Mouse (Mus musculus) embryonic facial prominence, embryonic 14.5 days (tissue): ENCODE data around the gene Twistnb. TPM values are rescaled to one million over a fixed set of nuclear protein-coding genes. Genes with fewer than 3 reads are reported as not detected.

Source experiments
- ATAC-seq: fragments of 200-750 bp; cut with Nextera tagmentation; 2 replicates; pipeline ENCODE4 v1.8.0; 2017; ENCODE audit warnings: low read depth, moderate number of reproducible peaks, moderate TSS enrichment
- DNase-seq: peaks from one replicate; pipeline ENCODE4 v3.0.0-alpha.2; 2015; ENCODE audit warnings: low spot score
- H3K27ac ChIP-seq: fragments of 300-500 bp; sonication (generic); replicated peaks from 2 replicates; pipeline ENCODE4 v1.5.1; 2014; ENCODE audit warnings: low read depth, mild to moderate bottlenecking, low read length, moderate library complexity
- H3K27me3 ChIP-seq: fragments of 300-500 bp; sonication (generic); replicated peaks from 2 replicates; pipeline ENCODE4 v1.6.1; 2014; ENCODE audit warnings: low read length; ENCODE audit not compliant: control insufficient read depth, insufficient read depth
- H3K36me3 ChIP-seq: fragments of 300-500 bp; sonication (generic); 2 replicates; pipeline ENCODE4 v1.6.1; 2014; ENCODE audit warnings: low read length, mixed read lengths; ENCODE audit not compliant: control insufficient read depth, insufficient read depth
- H3K4me1 ChIP-seq: fragments of 300-500 bp; sonication (generic); 2 replicates; pipeline ENCODE4 v1.6.1; 2014; ENCODE audit warnings: antibody characterized with exemption, low read length; ENCODE audit not compliant: control insufficient read depth, insufficient read depth
- H3K4me2 ChIP-seq: fragments of 300-500 bp; sonication (generic); 2 replicates; pipeline ENCODE4 v1.6.1; 2014; ENCODE audit warnings: low read depth, mild to moderate bottlenecking, low read length, moderate library complexity, mixed read lengths
- H3K4me3 ChIP-seq: fragments of 300-500 bp; sonication (generic); 2 replicates; pipeline ENCODE4 v1.5.1; 2014; ENCODE audit warnings: low read depth, mild to moderate bottlenecking, low read length
- H3K9ac ChIP-seq: fragments of 300-500 bp; sonication (generic); 2 replicates; pipeline ENCODE4 v1.6.1; 2014; ENCODE audit warnings: low read depth, mild to moderate bottlenecking, low read length, moderate library complexity, mixed read lengths
- H3K9me3 ChIP-seq: fragments of 300-500 bp; sonication (generic); 2 replicates; pipeline ENCODE4 v1.6.1; 2016; ENCODE audit warnings: low read length; ENCODE audit not compliant: control insufficient read depth
- WGBS: fragments of 180-500 bp; shearing (Covaris S2); extraction: QIAGEN DNeasy Blood & Tissue Kit; methylation state at CpG from one replicate; pipeline ENCODE4 v1.1.7; 2014; 5-methylcytosine and 5-hydroxymethylcytosine counted together
- polyA plus RNA-seq: library from polyadenylated mRNA; unstranded; fragments of >200 nt; fragmentation: Nextera tagmentation; extraction: Ambion mirVana; gene quantifications from 2 replicates; pipeline ENCODE4 v1.2.1, GENCODE M21; 2014

The Twistnb gene
- polyA plus RNA-seq, 1 experiment from 2014 or later, result 46.3 TPM

- no peak overlapping the region for H3K4me2 ChIP-seq
- WGBS, result 76% methylated on average over 2 of the region's 2 CpGs
- no peak for ATAC-seq
Observed at GRCm38 (mm10) chr12:33482931-33483330, 53.5 kb downstream of the Twistnb start.

More at GRCm38 (mm10) chr12:33482931-33483330, 53.5 kb downstream of the Twistnb start:
- Histone ChIP-seq H3K27me3 (no peaks in the 10 kb centered on the region), H3K9me3 (no peaks in the 10 kb centered on the region), H3K4me3 (no peak overlapping the region), H3K4me1 (no peaks in the 10 kb centered on the region), H3K36me3 (no peaks in the 10 kb centered on the region), H3K27ac (no peak overlapping the region), H3K9ac (no peak overlapping the region)
- DNase-seq, result no peak

Other genes with a start within 250 kb of the Twistnb start
- gene Efcab10, start 34.8 kb upstream of the Twistnb start, polyA plus RNA-seq, result 2.5 and 5.0 TPM in 2 replicates